Mouse (Mus musculus): ENCODE data around the gene Fam155a. TPM values are rescaled to one million over a fixed set of nuclear protein-coding genes. Genes with fewer than 3 reads are reported as not detected.
"Not testable (repeated sequence)": the region's sequence is repeated elsewhere in the genome, so short reads cannot be mapped to it uniquely, and the experiment has no call there.

Gene Fam155a
- 1 to 10 TPM in 1 of 2 experiments, under 1 TPM in 1; 0.75 to 1.0 TPM for total RNA-seq (2021)
- long read RNA-seq, experiment 1 = 0 reads
- long read RNA-seq, experiment 2 = 0 reads

DNA sequence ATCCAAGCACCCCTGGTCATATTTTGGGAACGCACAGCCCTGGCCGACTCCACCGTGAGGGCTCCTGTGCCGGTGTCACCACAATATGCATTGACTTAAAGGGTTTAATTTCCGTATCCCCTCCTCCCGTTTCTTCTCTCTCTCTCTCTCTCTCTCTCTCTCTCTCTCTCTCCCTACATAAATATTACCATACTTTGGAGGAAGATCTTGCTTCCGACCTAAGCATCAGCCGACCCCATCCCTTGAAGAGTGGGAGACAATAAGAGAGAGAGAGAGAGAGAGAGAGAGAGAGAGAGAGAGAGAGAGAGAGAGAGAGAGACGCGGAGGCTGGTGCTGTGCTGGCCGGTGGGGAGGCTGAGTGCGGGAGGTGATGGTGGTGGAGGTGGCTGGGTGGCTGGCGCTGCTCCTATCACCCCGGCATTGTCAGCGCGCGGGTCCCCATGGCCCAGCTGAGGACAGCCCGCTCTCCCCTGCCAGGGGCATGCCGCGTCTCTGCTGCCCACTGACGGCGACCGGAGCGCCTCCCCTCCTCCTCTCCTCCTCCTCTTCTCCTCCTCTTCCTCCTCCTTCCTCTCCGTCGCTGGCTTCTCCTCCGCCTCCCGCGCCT is at the start of gene Fam155a:
Fam155a (minus strand) TSS at position 163 of the 607 bp plus-strand sequence.
- DNase-seq = peak; percentile 8

DNA sequence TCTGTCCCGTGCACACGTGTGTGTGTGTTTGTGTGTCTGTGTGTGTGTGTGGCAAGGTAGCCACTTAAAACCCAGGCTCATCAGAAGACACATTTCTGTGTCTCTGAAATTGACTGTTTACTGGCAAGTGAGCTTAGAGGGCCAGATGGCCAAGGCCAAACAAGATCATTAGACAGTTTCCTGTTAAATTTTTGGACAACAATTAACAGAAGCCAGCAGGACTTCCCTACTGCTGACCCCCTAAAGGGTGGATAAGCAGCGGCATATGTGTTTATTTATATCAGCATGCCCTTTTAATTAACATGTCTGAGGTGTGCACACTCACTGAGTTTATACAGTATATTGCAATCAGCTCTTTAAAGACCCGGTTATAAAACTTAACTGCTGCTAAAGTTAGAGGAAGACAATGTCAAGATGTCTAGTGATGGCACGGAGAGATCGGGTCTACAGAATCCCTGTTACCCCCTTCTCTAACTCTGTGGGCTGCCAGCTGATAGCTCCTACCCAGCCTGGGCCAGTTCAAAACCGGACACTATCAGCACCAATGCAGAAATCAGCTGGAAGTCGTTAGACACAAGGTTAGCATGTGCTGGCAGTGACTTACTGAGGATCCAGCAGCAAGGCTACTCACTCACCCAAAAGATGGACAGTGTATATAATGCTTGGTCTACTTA is 42.4 kb upstream of the Fam155a start:
- no peak for DNase-seq

DNA sequence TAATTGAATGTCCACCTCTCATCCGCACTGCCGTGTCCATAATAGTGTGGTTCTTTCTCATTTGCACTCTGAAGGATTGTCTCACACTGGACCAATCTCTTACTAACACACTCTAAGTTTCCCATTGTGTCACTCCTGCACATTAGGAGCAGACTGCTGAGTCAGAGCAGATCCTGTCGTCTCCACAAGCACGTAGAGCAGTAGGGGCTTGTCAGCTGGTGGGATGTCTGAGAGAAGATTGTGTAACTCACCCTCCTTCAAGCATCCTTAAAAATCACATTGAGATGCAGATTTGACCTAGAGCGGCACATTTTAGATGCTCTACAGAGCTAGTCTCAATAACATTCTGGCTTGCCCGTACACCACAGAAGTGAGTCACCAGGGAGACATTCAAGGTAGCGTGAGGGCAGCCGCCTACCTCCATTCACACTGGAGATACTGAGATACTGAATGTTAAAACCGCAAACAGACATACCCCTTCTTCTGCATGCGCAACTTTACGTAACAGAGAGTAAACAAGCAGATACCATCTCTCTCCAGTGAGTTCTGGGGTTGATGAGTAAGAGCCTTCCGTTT is 40.1 kb upstream of the Fam155a start:
- no peak for DNase-seq

DNA sequence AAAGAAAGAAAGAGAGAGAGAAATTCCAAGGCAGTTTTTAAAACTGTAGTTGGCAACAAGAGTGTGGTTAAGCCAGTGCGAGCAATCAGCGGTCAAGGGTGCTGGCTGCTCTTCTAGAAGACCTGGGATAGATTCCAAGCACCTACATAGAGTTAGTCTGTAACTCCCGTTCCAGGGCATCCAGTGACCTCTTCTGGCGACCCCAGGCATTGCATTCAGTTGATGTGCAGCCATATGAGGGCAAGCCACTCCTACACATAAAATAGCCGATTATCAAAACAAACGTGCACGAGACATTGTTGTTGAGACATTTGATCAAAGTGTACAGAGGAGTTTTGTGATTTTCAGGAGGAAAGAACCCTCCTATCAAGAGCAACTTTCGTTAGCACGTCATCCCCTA is 37.6 kb upstream of the Fam155a start:
- DNase-seq = no peak

- no peak for DNase-seq
Observed at GRCm38 (mm10) chr8:9805676-9806075, 34.7 kb upstream of the Fam155a start.

- DNase-seq = not testable (repeated sequence)
Observed at GRCm38 (mm10) chr8:9800346-9800745, 29.4 kb upstream of the Fam155a start.

DNA sequence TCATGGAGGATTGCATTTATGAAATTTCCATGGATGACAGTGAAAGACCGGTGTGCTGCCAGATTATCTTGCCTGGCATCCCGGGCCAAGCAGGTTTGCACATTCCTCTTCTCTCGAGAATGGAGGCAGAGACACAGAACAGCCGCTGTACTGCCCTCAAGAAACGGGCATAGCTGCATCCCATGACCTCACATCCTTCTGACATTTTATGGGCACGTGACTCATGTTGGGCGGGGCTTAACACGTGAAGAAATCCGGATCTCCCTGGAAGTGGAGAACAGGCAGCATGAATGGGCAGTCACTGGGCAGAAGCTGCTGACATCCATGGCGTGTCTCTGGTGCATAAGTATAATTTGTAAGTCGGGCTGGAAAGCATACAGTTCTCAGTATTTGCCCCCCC is 29.0 kb upstream of the Fam155a start:
- DNase-seq = no peak

GRCm38 (mm10) chr8:9797514-9797913 is 26.6 kb upstream of the Fam155a start:
- DNase-seq = no peak

DNA sequence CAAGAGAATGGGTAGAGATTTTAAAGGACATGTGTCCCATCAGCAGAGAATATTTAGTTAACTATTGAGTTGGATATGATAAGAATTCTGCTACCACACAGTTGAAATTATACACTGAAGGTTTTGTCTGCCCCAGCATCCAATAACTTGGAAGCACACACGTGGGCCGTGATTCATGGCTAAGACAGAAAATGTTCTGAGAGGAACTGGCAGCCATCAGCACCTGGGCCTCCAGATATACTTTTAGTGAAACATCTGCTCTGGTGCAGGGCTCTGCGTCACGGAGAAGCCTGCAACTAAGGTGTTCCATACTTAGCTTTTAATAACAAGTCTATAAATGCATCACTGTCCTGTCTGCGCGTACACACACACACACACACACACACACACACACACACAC is 24.8 kb upstream of the Fam155a start:
- DNase-seq = no peak

DNA sequence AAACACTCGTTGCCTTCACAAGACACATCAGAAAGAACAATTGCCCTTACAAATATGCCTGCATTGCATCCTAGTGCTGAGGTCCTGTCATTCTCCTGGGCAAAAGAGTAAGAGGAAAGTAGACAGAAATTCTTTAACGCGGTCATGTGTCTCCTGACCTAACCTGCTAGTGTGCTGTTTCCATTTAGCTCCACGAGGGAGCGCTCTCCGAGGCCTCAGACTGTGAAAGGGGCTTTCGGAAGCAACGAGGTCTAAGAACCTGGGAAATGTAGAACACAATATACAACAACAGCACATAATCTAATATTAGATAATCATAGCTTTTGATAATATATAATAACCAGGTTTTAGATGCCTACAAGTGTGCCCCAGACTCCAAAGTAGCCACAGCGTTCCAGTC is 22.4 kb upstream of the Fam155a start:
- DNase-seq = no peak

GRCm38 (mm10) chr8:9780332-9780731 is 9.4 kb upstream of the Fam155a start:
- DNase-seq = no peak

- DNase-seq = no peak
Observed at GRCm38 (mm10) chr8:9778148-9778547, 7.2 kb upstream of the Fam155a start.

GRCm38 (mm10) chr8:9776818-9777217 is 5.9 kb upstream of the Fam155a start:
- DNase-seq = no peak

DNA sequence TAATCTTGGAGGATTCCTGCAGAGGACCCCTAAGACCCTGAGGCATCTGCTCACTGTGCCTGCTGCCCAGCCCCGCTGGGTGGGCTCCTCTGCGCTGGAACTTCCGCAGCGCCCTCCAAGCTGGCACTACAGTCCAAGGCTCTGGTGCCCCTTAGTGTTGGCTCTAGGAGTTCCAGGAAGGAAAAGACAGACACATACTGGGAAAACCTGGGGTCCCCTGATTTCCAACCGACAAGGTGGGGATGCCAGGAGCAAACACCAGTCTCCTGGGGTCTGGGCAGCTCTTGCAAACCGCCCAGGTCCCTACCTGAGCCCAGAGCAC is 1.5 kb upstream of the Fam155a start:
- no peak for DNase-seq

DNA sequence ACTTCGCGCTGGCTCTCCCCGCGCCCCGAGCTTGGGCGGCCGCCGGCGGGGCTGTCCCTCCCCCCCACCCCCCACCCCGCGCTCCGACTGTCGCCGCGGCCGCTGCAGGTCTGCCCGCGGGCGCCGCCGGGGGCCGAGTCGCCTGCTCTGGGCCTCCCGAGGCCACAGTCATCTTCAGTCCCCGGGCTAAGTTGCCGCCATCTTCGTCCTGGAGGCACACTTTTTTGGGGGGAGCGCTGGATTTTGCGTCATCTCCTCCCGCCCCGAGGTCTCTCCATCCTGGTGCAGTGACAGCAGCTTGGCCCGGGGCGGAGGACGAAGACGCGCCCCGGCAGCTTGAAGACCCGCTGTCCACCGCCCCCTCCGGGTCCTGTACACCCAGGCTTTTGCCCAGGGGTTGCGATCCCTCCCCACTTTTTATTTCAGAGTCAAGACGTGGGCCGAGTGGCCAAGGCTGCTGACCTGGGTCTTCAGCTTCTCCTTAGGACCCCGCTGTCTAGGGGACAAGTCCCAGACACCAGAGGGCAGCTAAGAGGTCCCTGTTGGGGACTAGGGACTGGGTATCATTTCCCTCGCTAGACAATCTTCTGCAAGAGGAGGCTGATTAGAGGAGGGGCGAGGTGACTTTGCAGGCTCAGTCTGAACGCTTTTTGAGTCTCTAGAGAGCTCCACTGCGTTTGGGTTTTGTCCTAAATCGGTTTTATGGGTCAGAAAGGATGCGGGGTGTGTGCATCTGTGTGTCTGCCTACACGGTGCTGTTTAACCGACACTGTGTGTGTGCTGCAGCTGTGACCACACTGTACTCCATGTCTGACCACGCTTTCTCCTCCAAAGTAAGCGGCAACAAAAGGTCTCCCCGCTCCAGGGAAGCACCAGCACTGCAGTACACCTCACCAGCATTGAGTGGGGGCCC is 901 bp upstream of the Fam155a start:
- no peak for DNase-seq

DNA sequence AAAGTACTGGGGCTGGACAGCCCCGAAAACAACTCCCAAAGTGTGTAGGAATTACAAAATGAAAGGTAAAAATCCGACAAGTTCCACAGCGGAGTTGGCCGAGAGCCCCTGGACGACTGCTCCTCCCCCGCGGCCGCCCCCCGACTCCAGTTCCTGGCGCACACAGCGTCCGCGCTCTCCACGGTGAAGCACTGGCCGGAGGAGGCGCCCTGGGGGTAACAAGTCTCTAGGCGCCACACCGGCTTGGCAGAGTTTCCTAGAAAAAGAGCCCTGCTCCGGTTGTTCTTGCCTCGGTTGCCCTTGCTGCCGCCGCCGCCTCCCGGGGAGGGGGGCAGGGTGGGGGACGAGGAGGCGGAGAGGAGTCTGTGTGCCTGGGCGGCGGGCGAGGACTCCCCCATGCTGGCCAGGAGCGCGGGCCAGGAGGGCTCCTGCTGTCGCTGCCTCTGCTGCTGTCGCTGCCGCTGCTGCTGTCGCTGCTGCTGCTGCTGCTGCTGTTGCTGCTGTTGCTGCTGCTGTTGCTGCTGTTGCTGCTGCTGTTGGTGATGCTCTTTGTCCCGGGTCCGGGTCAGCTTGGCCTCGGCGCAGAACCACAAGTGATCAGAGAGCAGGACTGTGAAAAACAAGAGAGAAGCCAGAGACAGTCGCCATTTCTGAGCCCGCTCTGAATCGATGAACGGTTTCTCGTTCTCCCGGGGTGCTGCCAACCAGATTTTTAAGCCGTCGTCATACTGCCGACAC is 531 bp downstream of the Fam155a start:
- DNase-seq = peak; percentile 6

DNA sequence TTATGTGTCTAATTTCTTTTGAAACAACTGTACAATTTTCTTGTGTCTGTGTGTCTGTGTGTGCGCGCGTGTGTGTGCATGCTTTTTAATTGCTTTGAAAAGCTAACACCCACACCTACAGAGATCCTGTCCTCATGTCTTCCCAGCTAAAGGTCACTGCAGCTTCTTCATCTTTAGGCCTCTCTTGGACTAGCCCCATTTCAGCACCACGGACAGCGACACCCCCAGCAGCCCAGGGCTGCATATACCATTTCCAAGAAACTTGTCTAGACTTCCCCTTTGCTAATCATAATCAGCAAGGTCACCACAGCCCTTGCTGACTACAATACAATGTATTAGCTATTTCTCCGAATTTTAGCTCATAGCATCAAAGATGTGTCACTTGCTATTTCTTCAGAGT is 1.9 kb downstream of the Fam155a start:
- peak; percentile 80 for DNase-seq

DNA sequence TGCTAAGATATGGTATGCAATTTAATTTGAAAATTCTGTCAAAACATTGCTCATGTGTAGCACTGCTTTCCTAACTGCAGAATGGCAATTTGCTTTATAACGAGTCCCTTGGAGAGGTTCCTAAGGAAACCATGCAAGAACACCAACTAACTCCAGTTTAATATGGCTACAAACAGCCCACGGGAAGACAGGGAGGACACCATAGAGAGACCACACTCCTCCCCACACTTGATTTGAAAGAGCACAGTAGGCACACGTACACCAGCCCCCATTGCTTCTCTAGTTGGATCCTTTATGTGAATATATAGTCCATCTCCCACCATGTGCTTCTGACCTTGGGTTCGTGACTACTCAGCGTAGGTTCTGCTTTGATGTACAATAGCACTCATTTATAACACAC is 35.8 kb downstream of the Fam155a start:
- DNase-seq = no peak

GRCm38 (mm10) chr8:9709791-9710190 is 61.2 kb downstream of the Fam155a start:
- DNase-seq = no peak

GRCm38 (mm10) chr8:9707433-9707832 is 63.5 kb downstream of the Fam155a start:
- no peak for DNase-seq

DNA sequence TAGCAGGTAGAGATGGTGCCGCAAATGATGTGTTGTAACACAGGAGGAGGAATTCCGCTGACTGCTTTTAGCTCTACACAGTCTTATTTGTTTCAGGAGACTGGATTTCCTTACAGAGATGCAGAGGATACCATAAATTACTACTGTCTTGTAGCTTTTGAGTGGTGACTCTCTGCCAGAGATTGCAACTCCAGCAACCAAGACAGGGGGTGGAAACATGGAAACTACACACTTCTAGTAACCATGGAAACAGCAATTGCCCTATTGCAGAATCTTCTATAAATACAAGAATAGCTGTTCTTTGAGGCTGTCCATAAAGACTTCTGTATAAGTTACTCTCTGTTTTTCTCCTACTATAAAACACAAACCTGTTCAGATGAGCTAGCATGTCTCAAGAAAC is 76.2 kb downstream of the Fam155a start:
- no peak for DNase-seq

DNA sequence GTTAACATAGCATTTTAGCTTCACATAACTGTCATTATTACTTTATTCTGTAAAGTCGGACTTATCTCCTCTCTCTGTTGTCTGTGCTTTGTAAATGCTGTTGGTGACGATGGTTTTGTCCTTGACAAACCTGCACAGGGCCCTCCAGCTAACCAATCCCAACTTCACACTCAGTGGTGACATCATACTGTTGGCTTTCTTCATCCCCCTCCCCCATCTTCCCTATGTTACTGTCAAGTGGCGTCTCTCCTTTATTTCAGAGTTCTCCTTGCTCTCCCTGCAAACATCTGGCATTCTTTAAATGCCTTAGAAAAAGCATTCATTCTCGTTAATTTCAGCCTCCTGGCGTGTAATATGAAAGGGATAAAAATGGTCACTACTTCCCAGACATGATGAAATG is 78.6 kb downstream of the Fam155a start:
- DNase-seq = no peak
